ENCODE assay signal across 8 mouse cellular contexts in the genomic region with DNA sequence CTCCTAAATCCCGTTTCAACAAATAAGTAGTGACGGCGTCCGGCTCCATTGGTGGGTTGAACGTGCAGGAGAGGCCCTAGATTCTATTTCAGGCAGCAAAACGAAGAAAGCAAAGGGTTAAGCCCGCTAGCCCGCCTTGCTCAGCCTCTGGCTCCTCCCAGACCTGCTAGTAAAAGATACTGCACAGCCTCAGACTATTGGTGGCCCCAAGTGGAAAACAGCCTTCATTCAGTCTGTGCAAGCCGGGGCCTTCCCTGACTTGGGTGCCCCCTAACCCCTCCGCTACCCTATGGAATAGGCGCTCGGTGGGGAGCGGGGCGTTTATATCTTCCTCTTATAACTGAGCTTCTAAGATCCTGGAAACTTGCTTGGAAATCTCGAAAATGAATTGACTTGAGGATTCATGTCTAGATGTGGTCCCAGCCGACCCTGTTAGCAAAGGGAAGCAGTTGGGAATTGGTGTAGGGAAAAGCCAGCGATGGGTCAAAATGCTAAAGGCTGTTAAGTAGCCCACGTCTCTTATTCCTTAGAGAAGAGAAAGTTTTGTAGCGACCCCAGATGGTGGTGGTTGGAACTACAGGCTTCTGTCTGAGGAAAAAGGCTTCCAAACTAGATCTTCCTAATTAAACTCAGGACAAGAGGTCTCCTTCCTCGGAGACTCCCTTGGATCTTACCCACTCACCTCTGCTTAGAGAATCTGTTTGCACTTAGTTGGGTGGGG. TPM values are rescaled to one million over a fixed set of nuclear protein-coding genes. Genes with fewer than 3 reads are reported as not detected.
DNase-seq lines count a peak whose midpoint lies in the region; ATAC-seq and TF ChIP-seq lines count a peak whose summit lies in the region.

No protein-coding gene starts in this region.

- peak in 1 of 2 experiments; percentile 63; a peak in 2 of 4 replicates for TF ChIP-seq EP300 in MEL (IDR thresholded peaks at IDR 0.05; ENCODE audit: low read depth in 1 of 2, low read length in 2 of 2)

- H3K9ac ChIP-seq in MEL (ENCODE audit: control insufficient read depth, low read depth, low read length, poor library complexity, severe bottlenecking), result peak overlapping the region; percentile 76
- peak overlapping the region; percentile 56 for H3K9ac ChIP-seq in lung, embryonic 14.5 days

- peaks cover 0 to 10% of the 10 kb centered on the region in 2 experiments; a peak in 2 of 4 replicates for H3K36me3 ChIP-seq in MEL (ENCODE audit: control insufficient read depth in 1 of 2, insufficient read depth in 2 of 2, low read length in 2 of 2)
- peaks cover 23% of the 10 kb centered on the region for H3K36me3 ChIP-seq in erythroblast, embryonic 14.5 days (ENCODE audit: control insufficient read depth)
- no peaks in the 10 kb centered on the region for H3K36me3 ChIP-seq in lung, embryonic 14.5 days (ENCODE audit: insufficient read depth)

- peak overlapping the region; percentile 57 to 75 for H3K4me3 ChIP-seq in MEL (ENCODE audit: control insufficient read depth in 1 of 2, insufficient read depth in 1 of 2, low read depth in 2 of 2, low read length in 2 of 2)
- peak overlapping the region; percentile 90 for H3K4me3 ChIP-seq in erythroblast, embryonic 14.5 days (replicated peaks)
- H3K4me3 ChIP-seq in lung, embryonic 14.5 days (ENCODE audit: low read depth, low read length), result peak overlapping the region; percentile 68

- TF ChIP-seq CTCF in MEL (IDR thresholded peaks at IDR 0.05 in 2 of 3, conservative IDR thresholded peaks at IDR 0.05 in 1 of 3; ENCODE audit: control insufficient read depth in 1 of 3, insufficient read depth in 1 of 3, low read depth in 2 of 3, low read length in 3 of 3, poor library complexity in 1 of 3, severe bottlenecking in 1 of 3), result peak; percentile 38 to 89 (median 73)
- TF ChIP-seq CTCF in lung, embryonic 14.5 days (IDR thresholded peaks at IDR 0.05; ENCODE audit: low read depth), result peak; percentile 65

- H3K4me1 ChIP-seq in MEL (ENCODE audit: control insufficient read depth in 1 of 2, insufficient read depth in 2 of 2, low read length in 2 of 2), result peaks cover 5 to 12% of the 10 kb centered on the region in 2 experiments; a peak in 3 of 4 replicates
- peaks cover 83% of the 10 kb centered on the region for H3K4me1 ChIP-seq in erythroblast, embryonic 14.5 days (ENCODE audit: control insufficient read depth)
- peaks cover 11% of the 10 kb centered on the region; the same call in 1 of the 2 replicates for H3K4me1 ChIP-seq in lung, embryonic 14.5 days (ENCODE audit: insufficient read depth)

- peak; percentile 98 for DNase-seq in MEL (ENCODE audit: low read depth, low spot score)
- DNase-seq in brain, embryonic 18.5 days (ENCODE audit: low read depth, low spot score), result peak; percentile 63
- DNase-seq in heart, postnatal 10 days, result peak; percentile 58 to 78
- peak; percentile 79 to 83 for DNase-seq in kidney, postnatal 4 days
- peak; percentile 92 for DNase-seq in lung, embryonic 14.5 days
- peak; percentile 26 for DNase-seq in ovary, postnatal 10 days (ENCODE audit: low spot score)
- peak; percentile 56 to 64 for DNase-seq in urinary bladder, postnatal 36 days (ENCODE audit: low spot score in 2 of 2)

- peak; percentile 37 to 64; a peak in 2 of 4 replicates for TF ChIP-seq POLR2A in MEL (IDR thresholded peaks at IDR 0.05; ENCODE audit: control insufficient read depth in 1 of 2, insufficient read depth in 1 of 2, low read depth in 1 of 2, low read length in 2 of 2, poor library complexity in 1 of 2)

- H3K79me2 ChIP-seq in MEL (ENCODE audit: control insufficient read depth, insufficient read depth, low read length, poor library complexity), result peaks cover 2% of the 10 kb centered on the region; the same call in 1 of the 2 replicates

- H3K4me2 ChIP-seq in lung, embryonic 14.5 days, result peak overlapping the region; percentile 95

- TF ChIP-seq RAD21 in MEL (IDR thresholded peaks at IDR 0.05; ENCODE audit: low read depth, low read length), result peak; percentile 35

- peak; percentile 61 for ATAC-seq in lung, embryonic 14.5 days (ENCODE audit: insufficient read depth)

- H3K27ac ChIP-seq in MEL (ENCODE audit: control insufficient read depth, low read depth, low read length), result peak overlapping the region; percentile 92
- peak overlapping the region; percentile 85 for H3K27ac ChIP-seq in lung, embryonic 14.5 days (ENCODE audit: low read depth)

- H3K27me3 ChIP-seq in MEL (ENCODE audit: control insufficient read depth in 1 of 2, insufficient read depth in 2 of 2, low read length in 2 of 2), result no peaks in the 10 kb centered on the region
- no peaks in the 10 kb centered on the region for H3K27me3 ChIP-seq in erythroblast, embryonic 14.5 days (ENCODE audit: control insufficient read depth)
- no peaks in the 10 kb centered on the region for H3K27me3 ChIP-seq in lung, embryonic 14.5 days (ENCODE audit: insufficient read depth, low read length)

- WGBS in lung, embryonic 14.5 days, result under 1% methylated on average over 20 of the region's 20 CpGs

- no peaks in the 10 kb centered on the region for H3K9me3 ChIP-seq in MEL (replicated peaks; ENCODE audit: insufficient read depth, low read length)
- no peaks in the 10 kb centered on the region for H3K9me3 ChIP-seq in erythroblast, embryonic 14.5 days (ENCODE audit: control insufficient read depth, low read length)
- H3K9me3 ChIP-seq in lung, embryonic 14.5 days (ENCODE audit: low read depth, low read length), result no peaks in the 10 kb centered on the region

- intact Hi-C loops in heart, postnatal 10 days (cut with DNase I), result loop anchor here (2.0 kb wide), 1 partner anchor 28 kb away; no protein-coding TSS in a partner anchor

TF ChIP-seq in MEL, 35 proteins besides CTCF, POLR2A, EP300 and RAD21 (continues in another document):
- TF ChIP-seq JUND (IDR thresholded peaks at IDR 0.05; ENCODE audit: low read depth, low read length) (no peak), BHLHE40 (IDR thresholded peaks at IDR 0.05; ENCODE audit: borderline replicate concordance, low read depth, low read length) (peak; percentile 66), UBTF (IDR thresholded peaks at IDR 0.05; ENCODE audit: borderline replicate concordance, insufficient read depth, low read depth, low read length) (0 out of 2 replicates have a peak, but pooled peaks have one; percentile 69), TCF12 (IDR thresholded peaks at IDR 0.05; ENCODE audit: low read depth, low read length) (peak; percentile 78), ETS1 (IDR thresholded peaks at IDR 0.05; ENCODE audit: low read depth, low read length) (peak; percentile 60), KAT2A (conservative IDR thresholded peaks at IDR 0.05; ENCODE audit: low read depth, low read length) (no peak), ZNF384 (IDR thresholded peaks at IDR 0.05; ENCODE audit: low read depth, low read length) (no peak), TAL1 (IDR thresholded peaks at IDR 0.05; ENCODE audit: low read length) (peak; percentile 82), E2F4 (IDR thresholded peaks at IDR 0.05; ENCODE audit: borderline replicate concordance, low read depth, low read length) (no peak), SIN3A (IDR thresholded peaks at IDR 0.05; ENCODE audit: low read length) (peak; percentile 97), MYB (IDR thresholded peaks at IDR 0.05; ENCODE audit: low read depth, low read length) (no peak), CHD2 (IDR thresholded peaks at IDR 0.05; ENCODE audit: low read length) (no peak), SMC3 (IDR thresholded peaks at IDR 0.05; ENCODE audit: low read depth, low read length) (peak; percentile 32), MAZ (IDR thresholded peaks at IDR 0.05; ENCODE audit: low read depth, low read length) (peak; percentile 81), TBP (IDR thresholded peaks at IDR 0.05; ENCODE audit: low read depth, low read length) (peak; percentile 85), POLR2AphosphoS2 (IDR thresholded peaks at IDR 0.05; ENCODE audit: low read length) (peak; percentile 43; the same call in 1 of the 2 replicates), MXI1 (IDR thresholded peaks at IDR 0.05; ENCODE audit: low read depth, low read length) (peak; percentile 78)

RNA-seq across cellular contexts. Expression of gene Mpp2, which starts 0.9 kb away (rescaled TPM):
- 2.9 and 4.6 TPM in 2 replicates for total RNA-seq in MEL (2012; rRNA removed)
- polyA plus RNA-seq in MEL (2012; ENCODE audit: insufficient read depth in 1 of 2, insufficient read length in 2 of 2, low read depth in 1 of 2, low replicate concordance in 2 of 2, missing spikeins in 1 of 2), result 10 to 100 TPM in 1 of 2 experiments, not detected in 1; 16.3 TPM
- polyA plus RNA-seq in erythroblast, embryonic 14.5 days (2012), result 21.2 and 24.5 TPM in 2 replicates
- total RNA-seq in heart, postnatal 10 days (2021), result 1 to 10 TPM; 4.0 to 4.1 TPM
- polyA plus RNA-seq in lung, embryonic 14.5 days (2014; fragmentation: Nextera tagmentation; extraction: Ambion mirVana), result 4.9 and 6.3 TPM in 2 replicates

RNA-seq across cellular contexts. Expression of gene Ppy, which starts 11.9 kb away (rescaled TPM):
- not detected in 2 replicates for total RNA-seq in MEL (2012; rRNA removed)
- polyA plus RNA-seq in MEL (2012; ENCODE audit: insufficient read depth in 1 of 2, insufficient read length in 2 of 2, low read depth in 1 of 2, low replicate concordance in 2 of 2, missing spikeins in 1 of 2), result not detected
- polyA plus RNA-seq in erythroblast, embryonic 14.5 days (2012), result not detected in 2 replicates
- not detected for total RNA-seq in heart, postnatal 10 days (2021)
- not detected in 2 replicates for polyA plus RNA-seq in lung, embryonic 14.5 days (2014; fragmentation: Nextera tagmentation; extraction: Ambion mirVana)

RNA-seq across cellular contexts. Expression of gene Pyy, which starts 18.4 kb away (rescaled TPM):
- total RNA-seq in MEL (2012; rRNA removed), result not detected in 2 replicates
- polyA plus RNA-seq in MEL (2012; ENCODE audit: insufficient read depth in 1 of 2, insufficient read length in 2 of 2, low read depth in 1 of 2, low replicate concordance in 2 of 2, missing spikeins in 1 of 2), result not detected
- not detected in 2 replicates for polyA plus RNA-seq in erythroblast, embryonic 14.5 days (2012)
- total RNA-seq in heart, postnatal 10 days (2021), result not detected
- not detected in 2 replicates for polyA plus RNA-seq in lung, embryonic 14.5 days (2014; fragmentation: Nextera tagmentation; extraction: Ambion mirVana)

RNA-seq across cellular contexts. Expression of gene Cd300lg, which starts 47.9 kb away (rescaled TPM):
- total RNA-seq in MEL (2012; rRNA removed), result 0.08 TPM in 1 of 2 replicates, not detected in the other
- under 1 TPM in 1 of 2 experiments, not detected in 1; 0.26 TPM for polyA plus RNA-seq in MEL (2012; ENCODE audit: insufficient read depth in 1 of 2, insufficient read length in 2 of 2, low read depth in 1 of 2, low replicate concordance in 2 of 2, missing spikeins in 1 of 2)
- not detected in 2 replicates for polyA plus RNA-seq in erythroblast, embryonic 14.5 days (2012)
- total RNA-seq in heart, postnatal 10 days (2021), result 10 to 100 TPM; 64.4 to 75.9 TPM
- polyA plus RNA-seq in lung, embryonic 14.5 days (2014; fragmentation: Nextera tagmentation; extraction: Ambion mirVana), result 0.17 and 0.23 TPM in 2 replicates

RNA-seq across cellular contexts. Expression of gene Nags, which starts 56.1 kb away (rescaled TPM):
- 5.4 and 6.6 TPM in 2 replicates for total RNA-seq in MEL (2012; rRNA removed)
- polyA plus RNA-seq in MEL (2012; ENCODE audit: insufficient read depth in 1 of 2, insufficient read length in 2 of 2, low read depth in 1 of 2, low replicate concordance in 2 of 2, missing spikeins in 1 of 2), result 1 to 10 TPM in 1 of 2 experiments, not detected in 1; 9.7 TPM
- polyA plus RNA-seq in erythroblast, embryonic 14.5 days (2012), result 0.14 and 0.16 TPM in 2 replicates
- total RNA-seq in heart, postnatal 10 days (2021), result under 1 TPM in 1 of 2 experiments, not detected in 1; 0.12 TPM
- not detected in 2 replicates for polyA plus RNA-seq in lung, embryonic 14.5 days (2014; fragmentation: Nextera tagmentation; extraction: Ambion mirVana)

Comparison
In these comparisons a context has a peak if more than half of its experiments do, and no peak if none do; other contexts are left out.
1. Peak in every context shown above with its lines: DNase-seq, ATAC-seq, H3K4me3 ChIP-seq and H3K27ac ChIP-seq.
2. DNase-seq: peak in every context shown above with its lines; median percentile 98 in MEL; 92 in lung, embryonic 14.5 days; 81 in kidney, postnatal 4 days; 68 in heart, postnatal 10 days; 63 in brain, embryonic 18.5 days; 60 in urinary bladder, postnatal 36 days; 26 in ovary, postnatal 10 days.